Mouse (Mus musculus): Measurements from ENCODE around the gene Mapkapk5.

DNA sequence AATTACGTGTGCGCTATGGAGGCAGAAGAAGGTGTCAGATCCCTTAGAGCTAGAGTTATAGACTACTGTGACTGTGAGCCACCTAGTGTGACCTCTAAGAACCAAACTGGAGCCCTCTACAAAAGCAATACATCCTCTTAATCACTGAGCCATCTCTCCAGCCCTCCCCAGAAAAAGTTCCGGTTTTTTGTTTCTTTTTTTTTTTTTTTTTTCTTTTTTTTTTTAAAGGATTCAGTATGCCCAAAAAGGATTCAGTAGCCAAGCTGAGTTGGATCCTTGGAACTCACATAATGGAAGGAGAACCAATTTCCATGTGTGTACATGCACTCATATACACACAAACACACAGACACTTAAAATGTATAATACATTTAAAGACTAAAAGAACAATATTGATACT is 2.3 kb downstream of the Mapkapk5 start:
- TF ChIP-seq CTCF (IDR thresholded peaks at IDR 0.05; ENCODE audit: control insufficient read depth, insufficient read depth, low read length) (no peak), POLR2A (IDR thresholded peaks at IDR 0.05; ENCODE audit: borderline replicate concordance, control insufficient read depth, low read depth, low read length) (no peak)
